Mouse (Mus musculus) neural tube, embryonic 11.5 days (tissue): ENCODE measurements at regions not wholly inside any gene's neighbourhood (a gene's known extent, or its start where the extent isn't known, plus 50 kb on each side); places are given as distances from the start of the nearest gene placed in this dataset.

Experiments used
- ATAC-seq: fragments of 200-750 bp; cut with Nextera tagmentation; 2 replicates; pipeline ENCODE4 v1.8.0; 2017; ENCODE audit warnings: moderate number of reproducible peaks, mild to moderate bottlenecking, moderate TSS enrichment, moderate library complexity; ENCODE audit not compliant: insufficient read depth, low FRiP score, low TSS enrichment
- DNase-seq: peaks from one replicate; pipeline ENCODE4 v3.0.0-alpha.2; 2015; ENCODE audit warnings: low spot score
- H3K27ac ChIP-seq: fragments of 300-500 bp; sonication (generic); 2 replicates; pipeline ENCODE4 v1.5.1; 2014; ENCODE audit warnings: low read depth, mild to moderate bottlenecking, low read length
- H3K27me3 ChIP-seq: fragments of 300-500 bp; sonication (generic); 2 replicates; pipeline ENCODE4 v1.6.1; 2014; ENCODE audit warnings: mild to moderate bottlenecking, low read length, mixed read lengths; ENCODE audit not compliant: control insufficient read depth, insufficient read depth
- H3K36me3 ChIP-seq: fragments of 300-500 bp; sonication (generic); 2 replicates; pipeline ENCODE4 v1.6.1; 2014; ENCODE audit warnings: mild to moderate bottlenecking, low read length, moderate library complexity, mixed read lengths; ENCODE audit not compliant: control insufficient read depth, insufficient read depth
- H3K4me1 ChIP-seq: fragments of 300-500 bp; sonication (generic); 2 replicates; pipeline ENCODE4 v1.6.1; 2014; ENCODE audit warnings: low read length, mixed read lengths; ENCODE audit not compliant: control insufficient read depth, insufficient read depth
- H3K4me2 ChIP-seq: fragments of 300-500 bp; sonication (generic); 2 replicates; pipeline ENCODE4 v1.6.1; 2014; ENCODE audit warnings: low read depth, mild to moderate bottlenecking, moderate library complexity
- H3K4me3 ChIP-seq: fragments of 300-500 bp; sonication (generic); 2 replicates; pipeline ENCODE4 v1.5.1; 2014; ENCODE audit warnings: low read depth, low read length
- H3K9ac ChIP-seq: fragments of 300-500 bp; sonication (generic); 2 replicates; pipeline ENCODE4 v1.6.1; 2014; ENCODE audit warnings: mild to moderate bottlenecking, low read length
- H3K9me3 ChIP-seq: fragments of 300-500 bp; sonication (generic); 2 replicates; pipeline ENCODE4 v1.6.1; 2016; ENCODE audit warnings: low read length; ENCODE audit not compliant: control insufficient read depth
- WGBS: fragments of 180-500 bp; shearing (Covaris S2); extraction: QIAGEN DNeasy Blood & Tissue Kit; methylation state at CpG from one replicate; pipeline ENCODE4 v1.1.7; 2014; 5-methylcytosine and 5-hydroxymethylcytosine counted together

DNA sequence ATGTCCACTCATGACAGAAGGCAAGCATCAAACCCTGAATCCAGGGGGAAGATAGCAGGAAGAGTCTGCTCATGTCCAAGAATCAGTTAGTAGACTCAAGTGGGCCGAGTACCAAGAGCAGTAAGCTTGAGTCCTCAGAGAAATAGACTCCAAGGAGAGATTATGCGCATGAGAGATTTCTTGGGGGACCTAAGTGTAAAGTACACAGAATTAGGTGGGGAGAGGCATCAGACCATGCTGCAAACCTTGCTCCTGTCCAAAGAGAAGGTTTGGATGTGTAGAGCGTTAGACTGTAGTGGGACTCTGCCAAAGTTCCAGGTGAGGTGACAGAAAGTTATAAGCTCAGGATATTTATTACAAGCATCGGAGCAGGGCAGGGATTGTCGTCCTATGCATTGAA, 654.4 kb downstream of the Dhx35 start:
- H3K27me3 ChIP-seq = no peaks in the 10 kb centered on the region
- no peaks in the 10 kb centered on the region for H3K9me3 ChIP-seq
- H3K27ac ChIP-seq = no peak overlapping the region
- H3K36me3 ChIP-seq = no peaks in the 10 kb centered on the region
- ATAC-seq = no peak
- H3K4me3 ChIP-seq = no peak overlapping the region
- H3K9ac ChIP-seq = no peak overlapping the region
- no peak overlapping the region for H3K4me2 ChIP-seq
- no peak for DNase-seq
- H3K4me1 ChIP-seq = no peaks in the 10 kb centered on the region
- 86% methylated on average over 5 of the region's 5 CpGs for WGBS

DNA sequence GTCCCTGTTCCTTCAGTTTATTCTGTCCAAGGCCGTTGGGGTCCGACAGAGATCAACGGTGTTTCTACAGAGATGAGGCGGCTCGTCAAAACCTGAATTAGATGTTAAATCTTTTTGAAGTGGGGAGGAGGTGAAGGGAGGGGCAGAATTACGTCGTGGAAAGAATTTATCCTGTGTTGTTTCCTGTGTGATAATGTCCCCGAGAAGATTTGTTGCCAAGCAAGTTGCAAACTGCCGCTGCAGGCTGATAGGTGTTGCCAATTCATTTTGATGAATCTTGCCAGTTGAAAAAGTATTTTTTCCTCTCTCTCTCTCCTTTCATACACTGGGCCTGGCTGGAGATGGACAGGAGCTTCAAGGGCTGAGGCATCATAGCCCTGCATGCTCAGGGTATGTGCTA, 656.8 kb downstream of the Dhx35 start:
- H3K4me3 ChIP-seq = no peak overlapping the region
- no peak overlapping the region for H3K4me2 ChIP-seq
- DNase-seq = no peak
- no peaks in the 10 kb centered on the region for H3K36me3 ChIP-seq
- H3K9ac ChIP-seq = no peak overlapping the region
- H3K9me3 ChIP-seq = no peaks in the 10 kb centered on the region
- no peak for ATAC-seq
- H3K4me1 ChIP-seq = no peaks in the 10 kb centered on the region
- H3K27ac ChIP-seq = no peak overlapping the region
- no peaks in the 10 kb centered on the region for H3K27me3 ChIP-seq
- WGBS = 73% methylated on average over 9 of the region's 9 CpGs

DNA sequence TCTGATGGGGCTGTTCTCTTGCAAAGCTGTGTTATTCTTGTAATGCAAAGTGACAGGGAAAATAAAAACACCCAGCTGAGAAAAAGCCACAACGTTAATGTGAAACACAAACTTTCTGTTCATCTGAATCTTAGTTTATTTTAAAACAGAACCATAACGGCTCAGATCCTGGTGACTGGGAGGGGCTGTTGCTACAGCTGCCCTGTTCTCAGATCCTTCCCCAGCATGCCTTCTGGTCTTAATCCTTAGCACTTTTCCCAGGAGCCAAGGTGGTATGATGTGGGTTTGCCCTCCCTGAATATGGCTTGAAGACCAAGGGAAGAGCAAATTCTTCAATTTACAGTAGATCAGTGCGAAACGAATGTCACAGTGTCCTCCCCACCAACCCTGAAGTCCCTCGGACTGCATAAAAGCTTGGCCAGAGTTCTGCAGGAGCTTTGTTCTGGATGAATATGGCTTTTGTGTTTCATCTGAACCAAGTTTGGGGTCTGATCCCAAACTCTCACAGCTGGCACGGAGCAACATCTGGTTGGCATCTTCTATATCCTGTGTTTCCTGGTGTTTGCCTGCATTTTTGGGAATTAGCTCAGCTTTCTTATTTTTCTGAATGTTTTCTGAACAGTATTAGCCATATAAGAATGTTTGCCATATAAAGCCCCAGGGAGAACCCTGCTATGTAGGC, 686.9 kb downstream of the Dhx35 start:
- no peak for DNase-seq
- Histone ChIP-seq H3K36me3 (no peaks in the 10 kb centered on the region), H3K4me1 (no peaks in the 10 kb centered on the region), H3K9ac (no peak overlapping the region), H3K4me3 (no peak overlapping the region), H3K27me3 (no peaks in the 10 kb centered on the region), H3K27ac (no peak overlapping the region), H3K9me3 (no peaks in the 10 kb centered on the region), H3K4me2 (no peak overlapping the region)
- WGBS = 80% methylated on average over 6 of the region's 6 CpGs
- ATAC-seq = no peak

DNA sequence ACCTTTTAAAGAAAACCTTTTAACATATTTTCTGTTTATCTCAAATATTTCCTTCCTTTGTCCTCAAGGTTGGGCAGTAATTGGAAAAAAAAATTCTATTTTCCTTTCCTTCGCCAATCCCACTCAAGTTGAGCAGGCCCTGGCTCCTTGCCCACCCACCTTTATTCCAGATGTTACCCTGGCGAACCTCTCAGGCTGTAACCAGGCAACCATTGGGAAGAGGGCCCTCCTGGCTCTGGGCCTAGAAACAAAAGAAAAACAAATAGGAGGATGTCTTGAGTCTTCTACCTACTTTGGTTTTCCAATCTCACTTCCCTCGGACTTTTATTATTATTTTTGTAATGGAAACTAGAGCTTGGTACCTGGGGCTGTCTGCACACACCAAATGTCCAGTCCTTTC, 696.5 kb downstream of the Dhx35 start:
- WGBS = 62% methylated on average over 3 of the region's 3 CpGs
- Histone ChIP-seq H3K27ac (no peak overlapping the region), H3K36me3 (no peaks in the 10 kb centered on the region), H3K27me3 (no peaks in the 10 kb centered on the region), H3K4me2 (no peak overlapping the region), H3K4me3 (no peak overlapping the region), H3K4me1 (no peaks in the 10 kb centered on the region), H3K9ac (no peak overlapping the region), H3K9me3 (no peaks in the 10 kb centered on the region)
- ATAC-seq (no peak), DNase-seq (peak; percentile 30)

DNA sequence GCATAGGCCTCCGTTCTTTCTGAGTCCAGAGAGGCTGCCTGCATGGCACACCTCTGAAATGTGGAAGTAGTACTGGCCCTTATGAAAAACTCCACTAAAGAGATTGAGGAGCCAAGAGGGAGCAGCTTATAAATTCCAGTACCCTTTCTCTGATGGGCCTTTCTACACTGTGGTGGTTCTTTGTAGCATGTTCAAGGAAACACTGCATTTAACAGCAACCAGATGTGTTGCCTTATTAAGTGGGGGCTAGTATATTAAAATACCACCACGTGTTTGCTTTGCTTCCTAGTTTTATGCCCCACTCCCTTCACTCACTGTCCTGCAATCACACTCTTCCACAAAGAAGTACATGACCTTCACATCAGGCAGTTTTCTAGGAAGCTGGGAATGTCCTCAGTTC, 704.1 kb downstream of the Dhx35 start:
- ATAC-seq (no peak), DNase-seq (no peak)
- no peaks in the 10 kb centered on the region for H3K9me3 ChIP-seq
- H3K27me3 ChIP-seq = no peaks in the 10 kb centered on the region
- H3K36me3 ChIP-seq = no peaks in the 10 kb centered on the region
- no peak overlapping the region for H3K9ac ChIP-seq
- WGBS = 60% methylated on average over 2 of the region's 2 CpGs
- H3K4me2 ChIP-seq = no peak overlapping the region
- no peaks in the 10 kb centered on the region for H3K4me1 ChIP-seq
- H3K4me3 ChIP-seq = no peak overlapping the region
- no peak overlapping the region for H3K27ac ChIP-seq

DNA sequence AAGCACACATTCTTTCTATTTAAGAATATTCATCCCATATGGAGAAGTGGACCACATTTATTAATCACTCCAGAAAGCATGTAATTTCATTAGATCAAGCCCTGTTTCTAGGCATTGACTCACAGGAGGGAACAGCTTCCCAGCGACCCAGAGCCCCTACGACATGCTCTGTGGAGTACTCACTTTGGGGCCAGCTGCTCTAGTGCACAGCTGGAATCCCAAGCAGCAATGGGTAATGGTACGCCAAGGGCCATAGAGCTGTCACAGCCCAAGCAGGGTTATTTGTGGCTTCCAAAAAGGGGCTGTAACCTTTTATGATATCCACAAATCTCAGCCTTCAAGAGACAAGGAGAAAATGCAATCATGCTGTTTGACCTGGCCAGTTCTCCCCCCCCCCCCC, 706.4 kb downstream of the Dhx35 start:
- peak; percentile 25 for DNase-seq
- no peak overlapping the region for H3K9ac ChIP-seq
- ATAC-seq = 0 out of 2 replicates have a peak, but pooled peaks have one; percentile 45
- H3K4me3 ChIP-seq = no peak overlapping the region
- no peaks in the 10 kb centered on the region for H3K9me3 ChIP-seq
- no peaks in the 10 kb centered on the region for H3K27me3 ChIP-seq
- no peak overlapping the region for H3K27ac ChIP-seq
- H3K4me1 ChIP-seq = no peaks in the 10 kb centered on the region
- H3K36me3 ChIP-seq = no peaks in the 10 kb centered on the region
- 6% methylated on average over 3 of the region's 3 CpGs for WGBS
- no peak overlapping the region for H3K4me2 ChIP-seq

DNA sequence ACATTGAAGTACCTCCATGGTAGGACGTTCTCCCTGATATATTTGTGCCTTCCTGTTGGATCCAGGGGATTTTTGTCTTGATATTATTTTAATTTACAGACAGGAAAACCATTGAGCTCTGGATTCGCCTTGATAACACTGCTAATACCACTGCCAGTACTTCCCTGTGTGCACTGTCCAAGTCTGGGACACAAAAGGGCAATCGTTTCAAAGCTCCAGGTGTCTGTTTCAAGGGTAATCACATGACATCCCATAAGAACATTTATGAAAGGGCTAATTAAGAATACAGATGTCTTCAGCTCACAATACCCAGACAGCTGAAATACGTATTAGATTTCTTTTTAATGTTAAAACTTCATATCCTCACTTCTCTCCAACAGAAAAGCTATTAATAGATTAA, 724.5 kb downstream of the Dhx35 start:
- 76% methylated on average over 4 of the region's 4 CpGs for WGBS
- ATAC-seq = no peak
- no peak overlapping the region for H3K4me2 ChIP-seq

DNA sequence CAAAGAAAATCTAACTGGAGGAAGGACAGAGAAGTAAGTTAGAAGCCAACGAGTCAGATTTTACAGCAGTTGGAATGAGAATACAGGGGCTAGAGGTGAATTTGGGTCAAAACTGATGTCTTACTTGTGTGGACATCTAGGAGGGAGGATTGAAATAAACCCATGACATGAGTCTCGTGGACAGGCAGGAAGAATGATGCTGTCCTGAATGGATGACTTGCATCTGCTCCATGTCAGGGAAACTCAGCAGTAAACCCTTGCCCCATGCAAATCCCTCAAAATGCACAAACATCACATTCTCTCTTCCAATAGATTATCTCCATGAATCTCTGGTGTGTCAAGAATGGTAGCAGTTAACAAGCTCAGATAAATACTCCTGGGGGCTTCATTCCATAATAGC, 729.1 kb downstream of the Dhx35 start:
- no peak for DNase-seq
- WGBS = 80% methylated on average over 2 of the region's 2 CpGs
- Histone ChIP-seq H3K36me3 (no peaks in the 10 kb centered on the region), H3K9me3 (no peaks in the 10 kb centered on the region), H3K27me3 (no peaks in the 10 kb centered on the region), H3K4me1 (no peaks in the 10 kb centered on the region), H3K9ac (no peak overlapping the region), H3K4me3 (no peak overlapping the region), H3K4me2 (no peak overlapping the region), H3K27ac (no peak overlapping the region)
- no peak for ATAC-seq

More for the DNA sequence above, 724.5 kb downstream of the Dhx35 start:
- no peak for DNase-seq
- Histone ChIP-seq H3K27me3 (no peaks in the 10 kb centered on the region), H3K4me3 (no peak overlapping the region), H3K9me3 (no peaks in the 10 kb centered on the region), H3K27ac (no peak overlapping the region), H3K36me3 (no peaks in the 10 kb centered on the region), H3K9ac (no peak overlapping the region), H3K4me1 (no peaks in the 10 kb centered on the region)

DNA sequence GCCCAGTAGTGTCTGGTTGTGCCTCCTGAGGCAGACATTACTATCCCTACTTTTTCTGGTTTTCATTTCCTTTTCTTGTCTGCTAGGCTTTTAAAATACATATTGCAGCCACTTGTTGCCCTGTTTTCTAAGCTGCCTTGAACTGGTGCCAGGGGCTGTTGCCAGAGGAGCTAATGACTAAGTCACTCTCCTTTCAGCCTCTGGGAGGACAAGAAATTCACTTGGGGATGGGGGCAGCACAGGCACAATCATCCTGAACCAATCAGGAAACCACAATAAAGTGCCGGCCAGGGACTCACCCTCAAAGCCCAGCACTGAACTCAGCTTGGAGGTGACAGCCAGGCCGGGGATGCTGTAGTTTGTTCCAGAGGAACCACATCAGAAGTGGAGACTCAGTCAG, 740.3 kb downstream of the Dhx35 start:
- DNase-seq (no peak), ATAC-seq (no peak)
- no peak overlapping the region for H3K27ac ChIP-seq
- H3K4me3 ChIP-seq = no peak overlapping the region
- H3K9me3 ChIP-seq = no peaks in the 10 kb centered on the region
- H3K4me1 ChIP-seq = no peaks in the 10 kb centered on the region
- WGBS = 61% methylated on average over 2 of the region's 2 CpGs
- no peak overlapping the region for H3K9ac ChIP-seq
- H3K4me2 ChIP-seq = no peak overlapping the region
- H3K36me3 ChIP-seq = no peaks in the 10 kb centered on the region
- no peaks in the 10 kb centered on the region for H3K27me3 ChIP-seq
